15 mouse cellular contexts compared by ENCODE assay signal in the genomic region with DNA sequence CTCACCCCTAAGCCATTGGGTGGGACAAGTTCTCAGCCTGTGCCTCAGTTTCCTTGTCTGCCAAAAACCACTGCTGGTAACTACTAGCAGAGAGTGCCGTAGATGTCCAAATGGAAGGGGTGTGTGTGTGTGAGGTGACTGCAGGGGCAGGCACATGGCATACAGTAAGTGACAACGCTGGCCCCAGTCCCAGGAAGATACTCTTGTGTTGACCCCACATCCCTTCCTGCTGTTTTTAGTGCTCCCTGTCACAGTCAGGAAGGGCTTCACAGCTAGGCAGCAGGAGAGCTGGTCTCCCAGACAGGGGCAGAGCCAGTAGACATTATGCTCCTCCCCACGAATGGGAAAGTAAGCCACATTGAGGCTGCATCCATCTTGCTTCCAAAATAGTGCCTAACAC.
DNase-seq lines count a peak whose midpoint lies in the region; ATAC-seq and TF ChIP-seq lines count a peak whose summit lies in the region.
"Had no signal": no experiment of that assay in that cellular context is flagged by ENCODE, and none has a peak within 500 bp of the region (broad histone marks: within the 10 kb centered on the region; RNA-seq: fewer than 3 reads in every experiment).

No protein-coding gene starts in this region.

- no peaks in the 10 kb centered on the region for H3K36me3 ChIP-seq in kidney, adult 2 months (ENCODE audit: control insufficient read depth, insufficient read depth, low read length)
- H3K36me3 ChIP-seq in kidney, embryonic 15.5 days: no peaks in the 10 kb centered on the region
- H3K36me3 ChIP-seq: hindbrain, embryonic 15.5 days; liver, embryonic 15.5 days had no signal

- no peak overlapping the region for H3K9ac ChIP-seq in kidney, embryonic 15.5 days
- H3K9ac ChIP-seq: hindbrain, embryonic 15.5 days; liver, embryonic 15.5 days had no signal

- TF ChIP-seq CTCF in kidney, adult 2 months (conservative IDR thresholded peaks at IDR 0.05; ENCODE audit: insufficient read depth, insufficient read length, low read depth, low read length): no peak

- ATAC-seq in kidney, embryonic 15.5 days (replicated peaks; ENCODE audit: low FRiP score): no peak
- ATAC-seq: midbrain, embryonic 16.5 days had no signal

- no peaks in the 10 kb centered on the region for H3K9me3 ChIP-seq in kidney, embryonic 15.5 days (replicated peaks)
- H3K9me3 ChIP-seq: hindbrain, embryonic 15.5 days; liver, embryonic 15.5 days had no signal

- H3K27me3 ChIP-seq in kidney, adult 2 months (replicated peaks; ENCODE audit: control insufficient read depth, insufficient read depth, low read length): no peaks in the 10 kb centered on the region
- H3K27me3 ChIP-seq in kidney, embryonic 15.5 days: no peaks in the 10 kb centered on the region
- H3K27me3 ChIP-seq: hindbrain, embryonic 15.5 days; liver, embryonic 15.5 days had no signal

- no peak overlapping the region for H3K27ac ChIP-seq in kidney, adult 2 months (ENCODE audit: insufficient read depth, low read depth, low read length)
- H3K27ac ChIP-seq in kidney, embryonic 15.5 days: no peak overlapping the region
- H3K27ac ChIP-seq: hindbrain, embryonic 15.5 days; liver, embryonic 15.5 days had no signal

- no peak for TF ChIP-seq POLR2A in kidney, adult 2 months (IDR thresholded peaks at IDR 0.05; ENCODE audit: low read depth, low read length)

- peak; percentile 20 for DNase-seq in adrenal gland, adult 2 months
- DNase-seq in adrenal gland, postnatal 25 days: no peak
- DNase-seq in kidney, adult 2 months: peak; percentile 43
- DNase-seq in heart, adult 9 months (ENCODE audit: low spot score in 2 of 2): peak; percentile 24 to 46
- DNase-seq in kidney, postnatal 10 days: peak; percentile 36
- DNase-seq in frontal cortex, postnatal 14 days (ENCODE audit: low spot score in 2 of 2): no peak
- DNase-seq in layer of hippocampus, postnatal 10 days (ENCODE audit: low spot score in 2 of 2): no peak
- DNase-seq: cerebellum, adult 8-10 months; retina, postnatal 1 day; right cerebral cortex, postnatal 4 days; thymus, postnatal 25 days had no signal

- no peaks in the 10 kb centered on the region for H3K4me1 ChIP-seq in kidney, adult 2 months (ENCODE audit: control insufficient read depth, insufficient read depth, low read length)
- H3K4me1 ChIP-seq in kidney, embryonic 15.5 days: peaks cover 26% of the 10 kb centered on the region
- H3K4me1 ChIP-seq: liver, embryonic 15.5 days had no signal

- no peak overlapping the region for H3K4me3 ChIP-seq in kidney, adult 2 months (ENCODE audit: insufficient read depth, low read depth, low read length)
- no peak overlapping the region for H3K4me3 ChIP-seq in kidney, embryonic 15.5 days (replicated peaks)
- H3K4me3 ChIP-seq: hindbrain, embryonic 15.5 days; liver, embryonic 15.5 days had no signal

- WGBS in kidney, adult 2 months: 71% methylated on average over 3 of the region's 3 CpGs
- WGBS in kidney, embryonic 15.5 days: 65% methylated on average over 3 of the region's 3 CpGs

- no peak overlapping the region for H3K4me2 ChIP-seq in kidney, embryonic 15.5 days
- H3K4me2 ChIP-seq: hindbrain, embryonic 15.5 days; liver, embryonic 15.5 days had no signal

Comparison
In these comparisons a context has a peak if more than half of its experiments do, and no peak if none do; other contexts are left out.
1. DNase-seq: peak in adrenal gland, adult 2 months (single experiment), kidney, adult 2 months (single experiment), heart, adult 9 months (2 of 2) and kidney, postnatal 10 days (single experiment); none in adrenal gland, postnatal 25 days (single experiment), frontal cortex, postnatal 14 days (0 of 2) and layer of hippocampus, postnatal 10 days (0 of 2).